Mouse (Mus musculus) thymus, postnatal 25 days (tissue): Measurements from ENCODE around the gene Olfr1511.
A peak's percentile ranks its signal among the peaks of the same experiment; 100 is the strongest.
"Not testable (repeated sequence)": the region's sequence is repeated elsewhere in the genome, so short reads cannot be mapped to it uniquely, and the experiment has no call there.

ENCODE experiments used
- DNase-seq: peaks from one replicate; pipeline ENCODE4 v3.0.0; 2022

Gene Olfr1511

GRCm38 (mm10) chr14:52397279-52397678 is at the start of gene Olfr1511:
Gene Olfr1511 (minus strand): TSS chr14:52397379.
- DNase-seq = no peak

GRCm38 (mm10) chr14:52442690-52443089 is 45.5 kb upstream of the Olfr1511 start, which contains the start of gene Olfr1509:
Gene Olfr1509 (plus strand): TSS chr14:52442990.
- no peak for DNase-seq

GRCm38 (mm10) chr14:52427686-52428085 is 30.5 kb upstream of the Olfr1511 start:
- peak; percentile 81 for DNase-seq

GRCm38 (mm10) chr14:52414273-52414672 is 17.1 kb upstream of the Olfr1511 start, which contains the start of gene Olfr1510:
Gene Olfr1510 (minus strand): TSS chr14:52414373.
- DNase-seq = no peak

- DNase-seq = not testable (repeated sequence)
These were observed 13.2 kb upstream of the Olfr1511 start for GRCm38 (mm10) chr14:52410142-52410919.

GRCm38 (mm10) chr14:52390084-52390848 is 6.9 kb downstream of the Olfr1511 start:
- peak; percentile 18 for DNase-seq

- no peak for DNase-seq
These were observed 18.1 kb downstream of the Olfr1511 start, which contains the start of gene Olfr1512 for GRCm38 (mm10) chr14:52379068-52379467. Gene Olfr1512 (minus strand): TSS chr14:52379168.

- no peak for DNase-seq
These were observed 28.4 kb downstream of the Olfr1511 start for GRCm38 (mm10) chr14:52368741-52369140.

GRCm38 (mm10) chr14:52356308-52356707 is 40.9 kb downstream of the Olfr1511 start, which contains the start of gene Olfr1513:
Gene Olfr1513 (minus strand): TSS chr14:52356408.
- DNase-seq = no peak
